Mouse (Mus musculus) heart, adult 18-20 months (tissue): ENCODE results near the gene Hist2h4. TPM values are rescaled to one million over a fixed set of nuclear protein-coding genes. Genes with fewer than 3 reads are reported as not detected.
"Not testable (repeated sequence)": the region's sequence is repeated elsewhere in the genome, so short reads cannot be mapped to it uniquely, and the experiment has no call there.

ENCODE experiments used
- DNase-seq, 2 experiments: peaks; one replicate each; pipeline ENCODE4 v3.0.0; 2021 to 2022; ENCODE audit warnings: mixed read lengths in 1 of 2
- total RNA-seq, 2 experiments: library from RNA; stranded (reverse); gene quantifications; 2 replicates each; pipeline ENCODE4 v1.2.3; 2021

Gene Hist2h4
- total RNA-seq, 2 experiments from 2014 or later: 12.0 to 13.7 TPM

- not testable (repeated sequence) for DNase-seq
Measured at GRCm38 (mm10) chr3:96246427-96246856, 16.7 kb downstream of the Hist2h4 start, which contains the start of gene Hist2h3c1. TSS of gene Hist2h3c1 (plus strand) at chr3:96246685.

GRCm38 (mm10) chr3:96246018-96246417 lies 17.1 kb downstream of the Hist2h4 start:
- not testable (repeated sequence) for DNase-seq

GRCm38 (mm10) chr3:96245003-96245886 lies 17.9 kb downstream of the Hist2h4 start, which contains the start of gene Hist2h2aa1:
TSS of gene Hist2h2aa1 (plus strand) at chr3:96245497.
- peak; percentile 91 to 92 for DNase-seq

- DNase-seq: peak; percentile 39 to 42
Measured at GRCm38 (mm10) chr3:96243921-96244572, 19.1 kb downstream of the Hist2h4 start.

- DNase-seq: no peak
Measured at GRCm38 (mm10) chr3:96240799-96241197, 22.3 kb downstream of the Hist2h4 start.

GRCm38 (mm10) chr3:96239949-96240798 lies 22.9 kb downstream of the Hist2h4 start, which contains the start of gene Hist2h2aa2:
TSS of gene Hist2h2aa2 (minus strand) at chr3:96240276.
- peak; percentile 97 to 98 for DNase-seq

GRCm38 (mm10) chr3:96238954-96239793 lies 23.9 kb downstream of the Hist2h4 start, which contains the start of gene Hist2h3c2:
TSS of gene Hist2h3c2 (minus strand) at chr3:96239127.
- DNase-seq: peak; percentile 63 to 69

- DNase-seq: no peak
Measured at GRCm38 (mm10) chr3:96237904-96238511, 25.1 kb downstream of the Hist2h4 start.

GRCm38 (mm10) chr3:96237335-96237903 lies 25.7 kb downstream of the Hist2h4 start:
- no peak for DNase-seq

GRCm38 (mm10) chr3:96236834-96237334 lies 26.2 kb downstream of the Hist2h4 start:
- DNase-seq: no peak

- no peak for DNase-seq
Measured at GRCm38 (mm10) chr3:96235836-96236235, 27.3 kb downstream of the Hist2h4 start.

GRCm38 (mm10) chr3:96234914-96235313 lies 28.2 kb downstream of the Hist2h4 start:
- DNase-seq: no peak

- DNase-seq: no peak
Measured at GRCm38 (mm10) chr3:96231758-96232120, 31.4 kb downstream of the Hist2h4 start.

- DNase-seq: peak in 1 of 2 experiments; percentile 24
Measured at GRCm38 (mm10) chr3:96230910-96231757, 32.0 kb downstream of the Hist2h4 start.

GRCm38 (mm10) chr3:96230404-96230803 lies 32.7 kb downstream of the Hist2h4 start:
- DNase-seq: no peak

- DNase-seq: no peak
Measured at GRCm38 (mm10) chr3:96228828-96229227, 34.3 kb downstream of the Hist2h4 start.

- DNase-seq: peak; percentile 39 to 75
Measured at GRCm38 (mm10) chr3:96226695-96227648, 36.1 kb downstream of the Hist2h4 start.

- no peak for DNase-seq
Measured at GRCm38 (mm10) chr3:96225421-96225820, 37.7 kb downstream of the Hist2h4 start.
